Mouse (Mus musculus): ENCODE results near the gene Olfr1411.

- TF ChIP-seq GATA1 (IDR thresholded peaks at IDR 0.05; ENCODE audit: low read length) (no peak), TAL1 (IDR thresholded peaks at IDR 0.05; ENCODE audit: low read length) (no peak)
Observed at GRCm38 (mm10) chr1:92613175-92613574, 19.0 kb downstream of the Olfr1411 start.

Measured in erythroblast, embryonic 14.5 days (primary cell).